Mouse (Mus musculus): ENCODE results near the gene Gns. TPM values are rescaled to one million over a fixed set of nuclear protein-coding genes. Genes with fewer than 3 reads are reported as not detected.
A peak's percentile ranks its signal among the peaks of the same experiment; 100 is the strongest.

The Gns gene
- polyA plus RNA-seq, 1 experiment from 2014 or later = 50.8 TPM

- Histone ChIP-seq H3K4me1 (peaks cover 15% of the 10 kb centered on the region), H3K4me3 (no peak overlapping the region), H3K9ac (no peak overlapping the region), H3K27ac (no peak overlapping the region), H3K9me3 (replicated peaks) (no peaks in the 10 kb centered on the region), H3K4me2 (replicated peaks) (no peak overlapping the region), H3K27me3 (no peaks in the 10 kb centered on the region), H3K36me3 (no peaks in the 10 kb centered on the region)
- 98% methylated on average over 10 of the region's 10 CpGs for WGBS
- no peak for ATAC-seq (ENCODE audit: low FRiP score)
These were observed 22.6 kb upstream of the Gns start for GRCm38 (mm10) chr10:121342260-121342659.

GRCm38 (mm10) chr10:121343867-121344266, 21.0 kb upstream of the Gns start:
- no peak overlapping the region for H3K4me2 ChIP-seq (replicated peaks)
- no peak for ATAC-seq (ENCODE audit: low FRiP score)
- 0 out of 2 replicates have a peak, but pooled peaks cover under 1% of the 10 kb centered on the region for H3K27me3 ChIP-seq
- no peak overlapping the region for H3K27ac ChIP-seq
- H3K9me3 ChIP-seq (replicated peaks) = no peaks in the 10 kb centered on the region
- H3K36me3 ChIP-seq = no peaks in the 10 kb centered on the region
- H3K9ac ChIP-seq = no peak overlapping the region
- 76% methylated on average over 6 of the region's 6 CpGs for WGBS
- no peak overlapping the region for H3K4me3 ChIP-seq
- H3K4me1 ChIP-seq = peaks cover 15% of the 10 kb centered on the region

GRCm38 (mm10) chr10:121349244-121349643, 15.6 kb upstream of the Gns start:
- Histone ChIP-seq H3K36me3 (no peaks in the 10 kb centered on the region), H3K4me3 (no peak overlapping the region), H3K9me3 (replicated peaks) (no peaks in the 10 kb centered on the region; the same call in 1 of the 2 replicates), H3K27me3 (peaks cover 36% of the 10 kb centered on the region), H3K4me1 (peaks cover 14% of the 10 kb centered on the region), H3K27ac (no peak overlapping the region), H3K9ac (no peak overlapping the region), H3K4me2 (replicated peaks) (no peak overlapping the region)
- no peak for ATAC-seq (ENCODE audit: low FRiP score)
- 57% methylated on average over 5 of the region's 5 CpGs for WGBS

- Histone ChIP-seq H3K27me3 (peaks cover 36% of the 10 kb centered on the region), H3K27ac (no peak overlapping the region), H3K4me1 (peaks cover 14% of the 10 kb centered on the region), H3K36me3 (no peaks in the 10 kb centered on the region), H3K9me3 (replicated peaks) (no peaks in the 10 kb centered on the region; the same call in 1 of the 2 replicates), H3K9ac (0 out of 2 replicates have a peak overlapping the region, but pooled peaks have one; percentile 4), H3K4me3 (peak overlapping the region; percentile 52), H3K4me2 (replicated peaks) (peak overlapping the region; percentile 96)
- WGBS = 1% methylated on average over 35 of the region's 35 CpGs
- ATAC-seq (ENCODE audit: low FRiP score) = peak; percentile 54; the same call in 1 of the 2 replicates
These were observed 14.4 kb upstream of the Gns start for GRCm38 (mm10) chr10:121350357-121351065.

GRCm38 (mm10) chr10:121351066-121351581, 13.8 kb upstream of the Gns start, which contains the start of gene Tbc1d30:
Gene Tbc1d30 (minus strand): TSS chr10:121351278.
- WGBS = under 1% methylated on average over 55 of the region's 61 CpGs
- Histone ChIP-seq H3K27ac (no peak within 1 kb of the TSS), H3K27me3 (peaks cover 36% of the 10 kb centered on the region)

GRCm38 (mm10) chr10:121351692-121352290, 13.1 kb upstream of the Gns start:
- peak overlapping the region; percentile 96 for H3K4me2 ChIP-seq (replicated peaks)
- peaks cover 36% of the 10 kb centered on the region for H3K27me3 ChIP-seq
- ATAC-seq (ENCODE audit: low FRiP score) = no peak
- no peaks in the 10 kb centered on the region for H3K36me3 ChIP-seq
- H3K4me3 ChIP-seq = peak overlapping the region; percentile 52
- H3K27ac ChIP-seq = no peak overlapping the region
- 37% methylated on average over 15 of the region's 15 CpGs for WGBS
- peaks cover 14% of the 10 kb centered on the region for H3K4me1 ChIP-seq
- no peak overlapping the region for H3K9ac ChIP-seq
- no peaks in the 10 kb centered on the region; the same call in 1 of the 2 replicates for H3K9me3 ChIP-seq (replicated peaks)

More at GRCm38 (mm10) chr10:121351066-121351581, 13.8 kb upstream of the Gns start, which contains the start of gene Tbc1d30:
- H3K9ac ChIP-seq = peak within 1 kb of the TSS; percentile 38; the same call in 1 of the 2 replicates
- no peaks in the 10 kb centered on the region for H3K36me3 ChIP-seq
- ATAC-seq (ENCODE audit: low FRiP score) = peak; percentile 60; the same call in 1 of the 2 replicates
- H3K4me2 ChIP-seq (replicated peaks) = peak within 1 kb of the TSS; percentile 96
- no peaks in the 10 kb centered on the region; the same call in 1 of the 2 replicates for H3K9me3 ChIP-seq (replicated peaks)
- H3K4me1 ChIP-seq = peaks cover 14% of the 10 kb centered on the region
- H3K4me3 ChIP-seq = peak within 1 kb of the TSS; percentile 52

- Histone ChIP-seq H3K27me3 (no peaks in the 10 kb centered on the region), H3K36me3 (no peaks in the 10 kb centered on the region), H3K4me2 (replicated peaks) (no peak overlapping the region), H3K9ac (no peak overlapping the region), H3K4me1 (peaks cover 5% of the 10 kb centered on the region), H3K27ac (no peak overlapping the region), H3K4me3 (no peak overlapping the region), H3K9me3 (replicated peaks) (no peaks in the 10 kb centered on the region)
- ATAC-seq (ENCODE audit: low FRiP score) = no peak
- 84% methylated on average over 2 of the region's 2 CpGs for WGBS
These were observed 4.5 kb upstream of the Gns start for GRCm38 (mm10) chr10:121360358-121360757.

- H3K27ac ChIP-seq = no peak overlapping the region
- no peak for ATAC-seq (ENCODE audit: low FRiP score)
- no peaks in the 10 kb centered on the region for H3K9me3 ChIP-seq (replicated peaks)
- H3K9ac ChIP-seq = no peak overlapping the region
- WGBS = 85% methylated on average over 8 of the region's 8 CpGs
- H3K4me2 ChIP-seq (replicated peaks) = no peak overlapping the region
- H3K36me3 ChIP-seq = no peaks in the 10 kb centered on the region; the same call in 1 of the 2 replicates
- no peak overlapping the region for H3K4me3 ChIP-seq
- no peaks in the 10 kb centered on the region for H3K27me3 ChIP-seq
- peaks cover 25% of the 10 kb centered on the region for H3K4me1 ChIP-seq
These were observed 1.7 kb upstream of the Gns start for GRCm38 (mm10) chr10:121363201-121363600.

GRCm38 (mm10) chr10:121364306-121364705, 584 bp upstream of the Gns start:
- Histone ChIP-seq H3K9ac (peak overlapping the region; percentile 92), H3K4me1 (peaks cover 25% of the 10 kb centered on the region), H3K27me3 (no peaks in the 10 kb centered on the region), H3K36me3 (no peaks in the 10 kb centered on the region; the same call in 1 of the 2 replicates), H3K4me2 (replicated peaks) (peak overlapping the region; percentile 81), H3K4me3 (peak overlapping the region; percentile 98), H3K9me3 (replicated peaks) (no peaks in the 10 kb centered on the region), H3K27ac (peak overlapping the region; percentile 74; the same call in 1 of the 2 replicates)
- ATAC-seq (ENCODE audit: low FRiP score) = peak; percentile 43; the same call in 1 of the 2 replicates
- WGBS = 30% methylated on average over 15 of the region's 15 CpGs

- peak overlapping the region; percentile 98 for H3K4me3 ChIP-seq
- H3K4me1 ChIP-seq = peaks cover 25% of the 10 kb centered on the region
- H3K9me3 ChIP-seq (replicated peaks) = no peaks in the 10 kb centered on the region
- peak overlapping the region; percentile 92 for H3K9ac ChIP-seq
- ATAC-seq (ENCODE audit: low FRiP score) = no peak
- H3K36me3 ChIP-seq = peaks cover 14% of the 10 kb centered on the region
- 13% methylated on average over 9 of the region's 9 CpGs for WGBS
- H3K4me2 ChIP-seq (replicated peaks) = peak overlapping the region; percentile 81
- no peaks in the 10 kb centered on the region for H3K27me3 ChIP-seq
- H3K27ac ChIP-seq = no peak overlapping the region
These were observed 937 bp downstream of the Gns start for GRCm38 (mm10) chr10:121365781-121366272.

GRCm38 (mm10) chr10:121367271-121367670, 2.4 kb downstream of the Gns start:
- Histone ChIP-seq H3K27ac (no peak overlapping the region), H3K4me2 (replicated peaks) (no peak overlapping the region), H3K36me3 (peaks cover 22% of the 10 kb centered on the region), H3K4me3 (no peak overlapping the region), H3K9me3 (replicated peaks) (no peaks in the 10 kb centered on the region), H3K9ac (no peak overlapping the region), H3K27me3 (no peaks in the 10 kb centered on the region), H3K4me1 (peaks cover 25% of the 10 kb centered on the region)
- 82% methylated on average over 13 of the region's 13 CpGs for WGBS
- ATAC-seq (ENCODE audit: low FRiP score) = no peak

GRCm38 (mm10) chr10:121367780-121368179, 2.9 kb downstream of the Gns start:
- Histone ChIP-seq H3K9ac (no peak overlapping the region), H3K4me2 (replicated peaks) (no peak overlapping the region), H3K4me1 (peaks cover 25% of the 10 kb centered on the region), H3K27ac (no peak overlapping the region), H3K4me3 (no peak overlapping the region), H3K36me3 (peaks cover 22% of the 10 kb centered on the region), H3K27me3 (no peaks in the 10 kb centered on the region), H3K9me3 (replicated peaks) (no peaks in the 10 kb centered on the region)
- 95% methylated on average over 9 of the region's 9 CpGs for WGBS
- ATAC-seq (ENCODE audit: low FRiP score) = no peak

Measured in hindbrain, embryonic 12.5 days (tissue).